Mouse (Mus musculus) induced T-regulatory cell, adult 2 months (primary cell): Measurements from ENCODE around the gene Rnf7.
A peak's percentile ranks its signal among the peaks of the same experiment; 100 is the strongest.

Experiments
- DNase-seq: peaks from one replicate; pipeline ENCODE4 v3.0.0-alpha.2; 2012; ENCODE audit warnings: low read depth

Gene Rnf7

DNA sequence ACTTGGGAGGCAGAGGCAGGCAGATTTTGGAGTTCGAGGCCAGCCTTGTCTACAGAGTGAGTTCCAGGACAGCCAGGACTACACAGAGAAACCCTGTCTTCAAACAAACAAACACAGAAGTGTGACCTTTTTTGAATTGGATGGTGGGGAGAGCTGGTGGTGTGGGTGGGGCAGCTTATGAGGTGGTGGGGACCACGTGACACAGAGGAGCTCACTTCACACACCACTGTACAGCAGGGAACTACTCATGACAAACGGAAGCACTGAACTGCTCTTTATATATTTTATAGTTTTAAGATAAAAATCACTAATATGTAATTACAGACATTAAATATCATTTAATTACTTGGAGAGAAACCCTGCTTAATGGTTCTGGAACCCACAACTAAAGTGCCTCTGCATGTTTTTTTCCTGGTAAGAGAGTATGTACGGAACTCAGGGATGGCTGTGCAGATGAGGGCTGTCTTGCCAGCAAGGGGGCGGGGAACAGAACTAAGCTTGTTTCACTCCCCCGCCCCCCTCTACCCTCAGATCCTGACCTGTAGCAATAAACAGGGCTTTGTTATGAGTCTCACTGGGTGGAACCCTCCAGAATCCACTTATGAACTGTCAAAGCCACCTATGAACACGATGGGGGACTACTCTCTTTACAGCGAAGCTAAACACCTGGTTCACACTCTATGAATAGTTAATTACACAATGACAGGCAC lies 8.8 kb downstream of the Rnf7 start:
- DNase-seq: no peak

DNA sequence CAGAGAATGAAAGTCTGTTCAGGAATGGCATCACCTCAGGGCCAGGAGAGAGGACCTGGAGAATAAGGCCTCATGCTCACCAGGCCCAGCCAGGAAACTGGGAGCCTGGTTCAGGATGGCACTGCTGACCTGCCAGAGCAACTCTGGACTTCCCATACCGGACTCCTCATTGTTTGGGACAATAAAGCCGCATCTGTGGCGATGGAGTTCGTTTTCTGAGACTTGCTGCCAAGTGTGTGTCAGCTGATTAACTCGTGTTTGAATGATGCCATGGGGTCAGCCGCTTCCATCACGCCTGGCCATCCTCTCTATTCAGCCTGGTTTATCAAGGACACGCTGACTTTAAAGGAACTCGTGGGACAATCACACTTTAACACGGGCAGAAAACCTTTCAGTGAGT lies 14.8 kb downstream of the Rnf7 start:
- no peak for DNase-seq

DNA sequence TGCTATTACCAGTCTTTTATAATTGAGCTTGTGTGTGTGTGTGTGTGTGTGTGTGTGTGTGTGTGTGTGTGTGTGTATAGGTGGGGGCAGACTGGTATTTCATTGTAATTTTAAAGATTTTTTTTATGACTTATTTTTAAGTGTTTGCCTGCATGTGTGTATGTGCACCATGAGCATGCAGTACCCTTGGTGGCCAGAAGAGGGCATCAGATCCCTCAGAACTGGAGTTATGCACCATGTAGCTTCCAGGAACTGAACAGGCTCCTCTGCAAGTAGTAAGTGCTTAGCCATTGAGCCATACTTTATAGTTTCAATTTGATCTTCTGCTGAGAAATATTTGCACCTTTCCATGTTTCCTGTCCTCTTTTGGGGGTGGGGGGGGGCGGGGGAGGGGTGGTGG lies 16.9 kb downstream of the Rnf7 start:
- no peak for DNase-seq

DNA sequence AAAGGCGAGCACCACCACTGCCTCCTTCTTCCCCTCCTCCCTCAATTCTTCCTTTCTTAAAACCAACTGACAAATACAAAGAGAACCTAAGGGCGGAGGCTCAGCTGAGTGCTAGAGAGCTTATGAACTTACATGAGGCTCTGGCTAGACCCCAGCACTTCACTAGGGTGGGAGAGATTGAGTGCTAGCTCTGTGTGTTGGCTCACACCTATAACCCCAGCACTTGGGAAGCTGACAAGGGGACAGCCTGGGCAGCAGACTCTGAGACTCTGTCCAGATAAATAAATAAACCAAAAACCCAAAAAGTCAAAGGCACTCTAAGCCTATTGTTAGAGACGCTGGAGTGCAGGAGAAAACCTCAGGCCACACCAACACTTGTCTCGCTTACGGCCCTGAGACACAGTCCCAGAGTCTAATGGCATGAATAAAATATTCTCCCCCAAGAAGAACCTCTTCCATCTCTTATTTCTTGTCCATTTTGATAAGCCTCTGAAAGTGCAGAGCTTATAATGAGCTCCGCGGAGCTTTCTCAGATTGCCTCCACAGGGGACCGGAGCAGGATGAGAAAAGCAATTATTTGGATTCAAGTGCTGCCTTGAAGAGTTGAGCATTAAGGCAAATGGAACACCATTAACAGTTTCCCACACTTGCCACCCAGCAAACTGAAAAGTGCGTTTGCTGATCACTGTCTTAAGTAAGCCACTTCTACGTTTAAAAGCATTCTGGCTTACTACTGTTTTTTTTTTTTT lies 18.2 kb downstream of the Rnf7 start:
- DNase-seq: no peak

DNA sequence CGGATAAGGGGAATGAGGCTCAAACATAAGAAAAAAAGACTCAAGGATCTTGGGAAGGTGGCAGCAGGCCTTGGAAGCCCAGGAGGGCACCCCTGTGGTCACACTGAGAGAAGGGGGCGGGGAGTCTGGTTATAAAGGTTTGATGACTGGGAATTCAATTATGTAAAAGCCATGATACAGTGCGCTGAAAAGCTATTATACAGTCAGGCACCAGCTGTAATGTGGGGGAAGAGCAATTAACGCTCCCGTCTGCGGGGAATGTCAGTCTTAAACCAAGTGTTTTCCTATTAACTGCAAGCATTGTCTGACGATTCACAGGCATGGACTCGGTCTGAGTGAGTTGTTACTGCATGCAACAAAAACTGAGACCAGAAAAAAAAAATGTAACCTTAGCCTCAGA lies 22.9 kb downstream of the Rnf7 start:
- DNase-seq: no peak

DNA sequence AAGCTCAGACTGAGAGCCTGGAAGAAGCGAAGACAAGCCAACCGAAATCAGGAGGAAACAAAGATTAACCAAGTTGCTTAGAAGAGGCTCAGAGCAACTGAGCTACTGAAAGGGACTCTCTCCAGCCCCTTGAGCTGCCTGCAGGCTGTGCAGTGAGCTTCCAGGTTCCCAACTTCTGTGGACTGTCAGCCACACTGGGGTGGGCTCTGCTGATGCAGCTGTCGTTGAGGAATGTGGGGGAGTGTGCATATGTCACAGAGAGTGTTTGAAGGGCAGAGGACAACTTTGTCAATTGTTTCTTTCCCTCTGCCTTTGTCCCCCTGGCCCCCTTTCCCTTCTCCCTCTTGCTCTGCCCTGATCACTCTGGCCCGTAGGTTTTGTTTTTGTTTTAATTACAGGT lies 25.5 kb downstream of the Rnf7 start:
- DNase-seq: no peak

DNA sequence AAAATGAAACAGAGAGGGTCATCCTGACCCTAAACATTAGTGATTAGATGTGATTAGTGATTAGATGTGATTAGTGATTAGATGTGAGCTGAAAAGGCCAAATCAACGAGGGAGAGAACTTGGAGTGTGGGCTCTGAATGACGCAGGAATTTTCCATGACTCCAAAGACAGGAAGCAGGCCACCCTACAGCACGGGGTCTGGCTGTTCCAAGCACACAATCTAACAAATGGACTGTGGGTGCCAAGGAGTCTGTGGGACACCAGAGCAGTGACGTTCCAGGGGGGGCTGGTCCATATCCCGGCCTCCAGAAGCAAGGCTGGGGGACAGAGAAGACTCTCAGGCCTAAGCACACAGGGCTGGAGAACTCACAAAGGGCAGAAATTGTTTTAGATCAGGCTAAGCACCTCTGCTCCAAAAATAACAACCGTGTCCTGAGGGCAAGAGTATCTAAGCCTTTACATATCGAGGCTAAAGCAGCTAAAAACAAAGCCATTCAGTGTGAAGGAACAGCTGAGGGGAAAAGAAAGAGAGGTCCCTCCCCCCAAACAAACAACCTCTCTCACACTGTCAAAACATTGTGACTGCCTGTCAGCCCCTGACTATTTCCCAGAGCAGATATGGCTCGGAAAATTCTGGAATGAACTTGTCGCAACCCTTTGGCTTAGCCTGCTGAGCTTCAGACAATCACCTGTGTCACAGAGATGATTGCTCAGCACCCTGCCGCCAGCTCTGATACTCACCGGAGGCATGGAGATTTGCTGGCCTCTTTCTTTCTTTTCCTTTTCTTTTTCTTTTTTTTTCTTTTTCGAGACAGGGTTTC lies 27.4 kb downstream of the Rnf7 start:
- no peak for DNase-seq

DNA sequence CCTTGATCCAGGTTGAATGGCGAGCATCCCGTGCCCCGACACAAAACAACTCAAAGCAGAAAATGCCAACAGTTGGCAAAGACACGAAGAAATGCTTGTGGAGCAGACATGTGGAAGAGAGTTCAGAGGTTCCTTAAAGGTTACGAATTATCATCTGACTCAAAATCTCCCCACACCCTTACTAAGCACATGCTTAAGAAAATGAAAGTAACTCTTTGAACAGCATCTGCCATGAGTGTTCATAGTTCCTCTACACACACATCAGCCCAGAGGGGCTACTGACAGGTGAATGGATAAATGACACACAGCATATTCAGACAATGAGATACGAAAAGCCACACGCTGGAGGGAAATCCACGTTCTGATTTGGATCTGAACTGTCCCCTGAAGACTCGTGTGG lies 29.0 kb downstream of the Rnf7 start:
- peak; percentile 39 for DNase-seq

DNA sequence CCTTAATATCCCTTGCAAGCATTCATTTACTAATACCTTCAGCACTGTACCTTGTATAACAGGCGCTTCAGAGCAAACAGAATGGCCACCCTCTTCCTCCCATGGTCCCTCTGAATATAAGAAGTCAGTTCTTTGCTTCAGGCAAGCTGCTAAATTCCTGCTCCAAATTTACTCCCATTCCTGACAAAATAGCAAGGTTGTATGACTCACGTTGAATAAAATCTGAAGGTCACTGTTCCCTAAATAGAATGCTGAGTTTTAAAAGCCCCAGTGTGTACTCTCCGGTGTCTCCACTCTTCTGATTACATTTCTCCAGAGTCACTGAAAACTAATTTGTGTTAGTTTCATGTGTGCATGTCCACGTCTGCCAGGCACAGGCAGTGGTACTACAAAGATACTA lies 33.1 kb downstream of the Rnf7 start:
- no peak for DNase-seq

DNA sequence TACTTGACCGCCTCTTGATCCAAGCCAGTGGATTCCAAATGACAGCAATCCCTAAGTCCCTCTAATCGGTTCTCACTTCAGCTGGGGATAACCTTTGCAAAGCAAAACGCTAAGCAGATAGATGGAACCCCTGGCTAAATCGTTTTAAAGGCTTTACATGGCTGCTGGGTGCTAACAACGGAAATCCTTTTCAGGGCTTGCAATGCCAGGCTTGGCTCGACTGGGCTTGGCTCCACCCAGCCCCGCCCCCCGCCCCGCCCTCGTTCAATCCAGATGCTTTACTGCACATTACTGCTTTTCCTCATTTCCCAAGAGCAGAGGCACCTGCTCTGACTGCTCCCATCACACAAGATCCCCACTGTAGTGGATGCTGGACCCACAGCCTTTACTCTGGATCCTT lies 36.4 kb downstream of the Rnf7 start:
- peak; percentile 56 for DNase-seq

DNA sequence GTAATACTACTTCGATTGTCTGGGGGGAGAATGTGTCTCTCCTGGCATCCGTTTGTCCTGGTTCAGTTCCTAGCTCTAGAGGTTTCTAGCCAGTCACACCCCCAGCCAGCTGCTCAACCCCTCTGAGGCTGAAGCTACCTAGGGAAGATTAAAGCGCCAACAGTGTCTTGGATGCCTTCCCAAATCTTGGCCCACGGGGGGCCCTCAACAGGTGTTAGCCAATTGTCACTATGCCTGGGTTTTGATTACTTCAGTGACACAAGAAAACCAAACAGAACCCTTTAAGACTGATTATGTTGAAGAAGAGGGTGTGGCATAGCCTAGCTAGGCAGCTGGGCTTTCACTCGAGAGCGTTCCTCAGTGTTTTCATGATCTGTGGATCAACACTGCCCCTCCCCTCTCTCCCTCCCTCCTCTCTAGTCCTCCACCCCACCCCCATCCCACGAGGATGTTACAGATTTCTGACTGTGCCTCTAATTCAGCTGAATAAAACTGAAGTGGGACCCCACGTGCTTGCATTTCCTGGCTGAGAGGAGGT lies 40.1 kb downstream of the Rnf7 start:
- peak; percentile 67 for DNase-seq

DNA sequence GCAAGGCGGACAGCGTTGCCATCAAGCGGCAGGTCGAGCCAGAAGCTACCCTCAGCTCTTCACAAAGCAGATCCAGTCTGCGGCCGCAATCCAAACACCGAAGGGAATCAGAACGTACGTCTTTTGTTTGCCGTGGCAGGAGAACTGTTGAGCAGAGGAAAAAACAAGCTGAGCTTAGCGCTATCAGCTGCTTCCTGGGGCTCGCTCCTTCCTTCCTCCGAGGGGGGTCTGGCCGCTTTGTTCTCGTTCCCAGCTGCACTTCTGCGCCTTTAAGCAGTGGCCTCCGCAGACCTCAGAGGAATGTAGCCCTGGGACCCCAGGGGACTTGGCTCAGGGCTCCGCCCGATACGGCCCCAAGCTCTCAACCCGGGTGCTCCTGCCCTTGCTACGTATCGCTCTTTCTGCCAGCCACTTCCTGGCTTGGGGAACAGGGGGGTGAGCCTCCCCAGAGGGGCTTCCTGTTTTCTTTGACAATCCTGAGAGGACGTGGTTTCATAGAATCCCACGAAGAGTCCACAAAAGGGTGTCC lies 40.6 kb downstream of the Rnf7 start:
- peak; percentile 83 for DNase-seq

DNA sequence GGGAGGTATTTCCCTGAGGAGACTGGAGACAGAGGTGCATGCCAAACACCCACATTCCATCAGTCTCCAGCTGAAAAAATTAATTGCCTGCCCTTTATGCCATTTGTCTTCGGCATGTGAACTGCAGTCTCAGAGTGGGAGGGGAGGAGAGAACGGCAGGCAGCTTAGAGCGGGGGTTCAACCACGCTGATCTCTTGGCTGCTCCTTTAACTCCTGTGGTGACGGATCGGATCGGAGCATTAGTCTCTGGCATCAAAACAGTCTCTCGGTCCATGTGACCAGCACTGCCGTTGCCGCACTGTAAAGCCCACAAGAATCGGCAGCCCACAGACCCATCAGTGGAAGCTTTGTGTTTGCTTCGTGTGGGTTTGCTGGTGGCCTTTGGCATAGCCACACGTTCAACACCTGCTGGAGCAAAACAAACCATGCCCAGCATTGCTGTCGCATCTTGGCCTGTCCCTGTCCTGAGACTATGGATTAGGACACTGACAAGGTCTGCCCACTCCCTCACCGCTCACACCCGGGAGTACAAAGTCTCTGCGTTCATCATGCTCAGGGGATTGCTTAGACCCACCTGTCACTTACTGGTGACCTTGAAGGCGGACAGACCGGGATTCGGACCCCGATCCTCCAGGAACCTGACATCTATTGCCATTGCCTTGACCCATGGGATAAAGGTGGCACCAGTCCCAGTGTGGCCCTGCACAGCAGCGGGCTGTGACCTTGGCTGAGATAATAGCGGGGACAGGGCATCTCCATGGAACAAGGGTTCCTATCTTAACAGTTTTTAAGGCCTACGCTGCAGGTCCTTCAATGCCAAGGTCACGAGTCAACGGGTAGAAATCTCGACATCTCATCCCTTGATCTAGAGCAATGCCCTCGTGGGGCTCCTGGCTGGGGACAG lies 41.3 kb downstream of the Rnf7 start:
- DNase-seq: peak; percentile 47

DNA sequence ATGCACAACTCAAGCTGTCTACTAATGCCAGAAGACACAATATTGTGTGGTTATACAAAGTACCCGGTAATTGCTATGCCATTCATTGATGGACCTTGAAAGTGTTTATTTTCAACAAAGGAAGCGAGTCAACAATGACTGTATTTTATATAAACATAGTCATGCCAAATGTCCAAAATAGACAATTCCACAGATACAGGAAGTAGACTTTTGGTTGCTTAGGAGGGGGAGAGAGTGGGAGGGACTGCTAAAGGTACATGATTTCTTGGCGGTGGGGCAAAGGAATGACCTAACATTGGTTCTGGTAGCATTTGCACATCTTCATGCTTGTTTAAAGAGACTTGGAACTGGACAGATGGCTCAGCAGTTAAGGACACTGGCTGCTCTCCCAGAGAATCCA lies 45.9 kb downstream of the Rnf7 start:
- DNase-seq: no peak

DNA sequence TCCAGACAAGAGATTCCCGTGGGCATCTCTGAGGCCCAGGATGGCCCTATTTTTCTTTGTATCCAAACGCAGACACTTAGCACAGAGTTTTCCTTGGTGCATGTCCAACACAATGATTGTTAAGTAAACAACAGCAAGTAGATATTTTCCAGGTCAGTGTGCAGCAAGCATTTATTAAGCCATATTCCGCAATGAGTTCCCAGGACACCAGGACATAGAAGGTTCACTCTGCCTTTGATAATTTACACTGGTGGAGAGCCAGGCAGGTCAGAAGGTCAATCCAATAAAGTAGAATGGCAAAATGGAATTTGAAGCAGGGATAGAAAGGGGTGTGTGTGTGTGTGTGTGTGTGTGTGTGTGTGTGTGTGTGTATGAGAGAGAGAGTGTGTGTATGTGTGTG lies 47.4 kb downstream of the Rnf7 start:
- no peak for DNase-seq

DNA sequence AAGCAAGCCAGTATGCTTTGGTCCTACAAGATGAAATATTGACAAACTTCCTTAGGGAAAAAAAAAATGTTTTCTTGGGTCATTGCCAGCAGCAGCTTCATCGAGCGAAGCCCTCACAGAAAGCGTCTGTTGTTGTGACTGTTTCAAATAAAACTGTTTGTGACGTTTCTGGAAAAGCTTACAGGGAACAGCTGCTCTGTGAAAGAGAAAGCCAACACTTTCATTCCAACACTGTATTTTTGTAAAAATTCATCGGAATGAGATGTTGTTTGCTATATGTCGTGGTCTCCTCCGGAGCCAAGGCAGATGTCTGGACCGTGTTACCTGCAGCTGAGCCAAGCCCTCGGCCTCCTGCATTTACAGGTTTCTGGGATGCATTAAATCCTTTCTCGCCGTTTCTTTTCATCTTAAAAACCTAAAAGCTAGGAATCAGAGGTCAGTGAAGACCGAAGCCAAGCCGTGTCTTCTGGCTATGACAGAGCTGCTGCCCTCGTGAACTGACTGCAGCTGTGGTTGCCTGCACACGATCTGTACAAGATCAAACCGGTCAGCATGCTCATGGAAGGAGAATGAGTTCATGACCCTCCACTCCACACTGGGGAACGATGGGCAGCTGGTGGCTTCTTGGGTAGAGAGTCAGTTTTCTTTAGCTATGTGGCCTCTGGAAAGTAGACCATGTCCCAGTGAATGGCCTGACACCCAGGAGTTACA lies 50.0 kb downstream of the Rnf7 start:
- no peak for DNase-seq

DNA sequence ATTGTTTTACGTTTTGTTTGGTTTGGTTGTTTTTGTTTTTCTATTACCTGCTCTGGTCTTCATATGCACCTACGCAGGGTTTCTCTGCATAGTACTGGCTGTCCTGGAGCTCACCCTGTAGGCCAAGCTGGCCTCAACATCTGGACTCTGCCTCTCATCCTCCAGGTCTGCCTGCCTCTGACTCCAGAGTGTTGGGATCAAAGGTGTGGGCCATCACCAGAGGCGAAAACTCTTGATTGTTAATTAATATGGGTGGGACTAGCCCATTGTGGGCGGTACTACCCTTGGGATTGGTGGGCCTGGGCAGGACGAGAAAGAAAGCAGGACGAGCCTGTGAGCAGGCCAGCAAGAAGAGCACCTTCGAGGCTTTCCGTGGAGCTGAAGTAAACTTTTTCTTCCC lies 54.4 kb downstream of the Rnf7 start:
- DNase-seq: no peak
